Mouse (Mus musculus) thymus, postnatal 10 days (tissue): Measurements from ENCODE around the gene 3830417A13Rik.

ENCODE experiments used
- DNase-seq, 2 experiments: peaks; one replicate each; pipeline ENCODE4 v3.0.0; 2021; ENCODE audit warnings: low spot score in 2 of 2

3830417A13Rik gene

GRCm38 (mm10) chrX:64173248-64173647 is at the start of gene 3830417A13Rik:
Gene 3830417A13Rik, plus strand, starts transcription at chrX:64173548.
- DNase-seq = no peak

- no peak for DNase-seq
These were observed 21.2 kb upstream of the 3830417A13Rik start, which contains the start of gene Gm6760 for GRCm38 (mm10) chrX:64152098-64152497. Gene Gm6760, minus strand, starts transcription at chrX:64152198.

GRCm38 (mm10) chrX:64181246-64181645 is 7.9 kb downstream of the 3830417A13Rik start:
- no peak for DNase-seq
